Mouse (Mus musculus): ENCODE data around the gene Maml2. TPM values are rescaled to one million over a fixed set of nuclear protein-coding genes. Genes with fewer than 3 reads are reported as not detected.

The Maml2 gene
- polyA plus RNA-seq, 1 experiment from 2014 or later, result 11.4 TPM

GRCm38 (mm10) chr9:13429477-13430125 is 131.8 kb downstream of the Maml2 start:
- no peak for ATAC-seq (ENCODE audit: low FRiP score)
- Histone ChIP-seq H3K36me3 (ENCODE audit: control insufficient read depth, insufficient read depth, low read length) (no peaks in the 10 kb centered on the region), H3K27me3 (ENCODE audit: control insufficient read depth, insufficient read depth, low read length) (no peaks in the 10 kb centered on the region), H3K4me1 (replicated peaks; ENCODE audit: control insufficient read depth, insufficient read depth, low read length) (peaks cover 2% of the 10 kb centered on the region; the same call in 1 of the 2 replicates), H3K4me3 (ENCODE audit: low read depth, low read length) (no peak overlapping the region), H3K9ac (ENCODE audit: low read depth, low read length) (no peak overlapping the region), H3K27ac (ENCODE audit: low read depth, low read length) (no peak overlapping the region), H3K4me2 (replicated peaks; ENCODE audit: low read depth, low read length) (no peak overlapping the region), H3K9me3 (ENCODE audit: control insufficient read depth, low read length) (no peaks in the 10 kb centered on the region)
- 50% methylated on average over 2 of the region's 2 CpGs for WGBS
- peak; percentile 13 for DNase-seq (ENCODE audit: low spot score)

GRCm38 (mm10) chr9:13430302-13430701 is 132.5 kb downstream of the Maml2 start:
- Histone ChIP-seq H3K36me3 (ENCODE audit: control insufficient read depth, insufficient read depth, low read length) (no peaks in the 10 kb centered on the region), H3K9me3 (ENCODE audit: control insufficient read depth, low read length) (no peaks in the 10 kb centered on the region), H3K4me3 (ENCODE audit: low read depth, low read length) (no peak overlapping the region), H3K9ac (ENCODE audit: low read depth, low read length) (no peak overlapping the region), H3K4me1 (replicated peaks; ENCODE audit: control insufficient read depth, insufficient read depth, low read length) (no peaks in the 10 kb centered on the region), H3K27me3 (ENCODE audit: control insufficient read depth, insufficient read depth, low read length) (no peaks in the 10 kb centered on the region), H3K27ac (ENCODE audit: low read depth, low read length) (no peak overlapping the region), H3K4me2 (replicated peaks; ENCODE audit: low read depth, low read length) (no peak overlapping the region)
- DNase-seq (ENCODE audit: low spot score) (no peak), ATAC-seq (ENCODE audit: low FRiP score) (no peak)
- 80% methylated on average over 6 of the region's 6 CpGs for WGBS

GRCm38 (mm10) chr9:13430744-13431143 is 133.0 kb downstream of the Maml2 start:
- Histone ChIP-seq H3K4me3 (ENCODE audit: low read depth, low read length) (no peak overlapping the region), H3K9ac (ENCODE audit: low read depth, low read length) (no peak overlapping the region), H3K4me1 (replicated peaks; ENCODE audit: control insufficient read depth, insufficient read depth, low read length) (no peaks in the 10 kb centered on the region), H3K27ac (ENCODE audit: low read depth, low read length) (no peak overlapping the region), H3K27me3 (ENCODE audit: control insufficient read depth, insufficient read depth, low read length) (no peaks in the 10 kb centered on the region), H3K9me3 (ENCODE audit: control insufficient read depth, low read length) (no peaks in the 10 kb centered on the region), H3K36me3 (ENCODE audit: control insufficient read depth, insufficient read depth, low read length) (no peaks in the 10 kb centered on the region), H3K4me2 (replicated peaks; ENCODE audit: low read depth, low read length) (no peak overlapping the region)
- no peak for DNase-seq (ENCODE audit: low spot score)
- ATAC-seq (ENCODE audit: low FRiP score), result 0 out of 2 replicates have a peak, but pooled peaks have one; percentile 12

- Histone ChIP-seq H3K36me3 (ENCODE audit: control insufficient read depth, insufficient read depth, low read length) (no peaks in the 10 kb centered on the region), H3K4me3 (ENCODE audit: low read depth, low read length) (no peak overlapping the region), H3K27me3 (ENCODE audit: control insufficient read depth, insufficient read depth, low read length) (no peaks in the 10 kb centered on the region), H3K9me3 (ENCODE audit: control insufficient read depth, low read length) (no peaks in the 10 kb centered on the region), H3K4me2 (replicated peaks; ENCODE audit: low read depth, low read length) (no peak overlapping the region), H3K27ac (ENCODE audit: low read depth, low read length) (no peak overlapping the region), H3K9ac (ENCODE audit: low read depth, low read length) (no peak overlapping the region), H3K4me1 (replicated peaks; ENCODE audit: control insufficient read depth, insufficient read depth, low read length) (no peaks in the 10 kb centered on the region)
- DNase-seq (ENCODE audit: low spot score) (no peak), ATAC-seq (ENCODE audit: low FRiP score) (no peak)
- WGBS, result 89% methylated on average over 3 of the region's 3 CpGs
These were observed 133.9 kb downstream of the Maml2 start for GRCm38 (mm10) chr9:13431646-13432045.

- no peak overlapping the region for H3K4me2 ChIP-seq (replicated peaks; ENCODE audit: low read depth, low read length)
- no peak for DNase-seq (ENCODE audit: low spot score)
- H3K4me3 ChIP-seq (ENCODE audit: low read depth, low read length), result no peak overlapping the region
- H3K36me3 ChIP-seq (ENCODE audit: control insufficient read depth, insufficient read depth, low read length), result no peaks in the 10 kb centered on the region
- 90% methylated on average over 6 of the region's 6 CpGs for WGBS
- no peaks in the 10 kb centered on the region for H3K9me3 ChIP-seq (ENCODE audit: control insufficient read depth, low read length)
- H3K9ac ChIP-seq (ENCODE audit: low read depth, low read length), result no peak overlapping the region
- no peaks in the 10 kb centered on the region for H3K4me1 ChIP-seq (replicated peaks; ENCODE audit: control insufficient read depth, insufficient read depth, low read length)
- H3K27me3 ChIP-seq (ENCODE audit: control insufficient read depth, insufficient read depth, low read length), result no peaks in the 10 kb centered on the region
- H3K27ac ChIP-seq (ENCODE audit: low read depth, low read length), result no peak overlapping the region
- ATAC-seq (ENCODE audit: low FRiP score), result no peak
These were observed 135.8 kb downstream of the Maml2 start for GRCm38 (mm10) chr9:13433501-13434090.

- no peak overlapping the region for H3K4me3 ChIP-seq (ENCODE audit: low read depth, low read length)
- H3K27me3 ChIP-seq (ENCODE audit: control insufficient read depth, insufficient read depth, low read length), result no peaks in the 10 kb centered on the region
- ATAC-seq (ENCODE audit: low FRiP score) (no peak), DNase-seq (ENCODE audit: low spot score) (no peak)
- no peaks in the 10 kb centered on the region for H3K4me1 ChIP-seq (replicated peaks; ENCODE audit: control insufficient read depth, insufficient read depth, low read length)
- H3K9me3 ChIP-seq (ENCODE audit: control insufficient read depth, low read length), result no peaks in the 10 kb centered on the region
- H3K9ac ChIP-seq (ENCODE audit: low read depth, low read length), result no peak overlapping the region
- no peak overlapping the region for H3K27ac ChIP-seq (ENCODE audit: low read depth, low read length)
- WGBS, result 71% methylated on average over 6 of the region's 6 CpGs
- H3K36me3 ChIP-seq (ENCODE audit: control insufficient read depth, insufficient read depth, low read length), result no peaks in the 10 kb centered on the region
- no peak overlapping the region for H3K4me2 ChIP-seq (replicated peaks; ENCODE audit: low read depth, low read length)
These were observed 143.2 kb downstream of the Maml2 start for GRCm38 (mm10) chr9:13440911-13441310.

GRCm38 (mm10) chr9:13442012-13442735 is 144.4 kb downstream of the Maml2 start:
- ATAC-seq (ENCODE audit: low FRiP score), result no peak
- Histone ChIP-seq H3K4me2 (replicated peaks; ENCODE audit: low read depth, low read length) (no peak overlapping the region), H3K27ac (ENCODE audit: low read depth, low read length) (no peak overlapping the region), H3K9me3 (ENCODE audit: control insufficient read depth, low read length) (no peaks in the 10 kb centered on the region), H3K4me1 (replicated peaks; ENCODE audit: control insufficient read depth, insufficient read depth, low read length) (no peaks in the 10 kb centered on the region), H3K4me3 (ENCODE audit: low read depth, low read length) (no peak overlapping the region), H3K36me3 (ENCODE audit: control insufficient read depth, insufficient read depth, low read length) (no peaks in the 10 kb centered on the region), H3K27me3 (ENCODE audit: control insufficient read depth, insufficient read depth, low read length) (no peaks in the 10 kb centered on the region), H3K9ac (ENCODE audit: low read depth, low read length) (no peak overlapping the region)
- WGBS, result 88% methylated on average over 13 of the region's 13 CpGs
- no peak for DNase-seq (ENCODE audit: low spot score)

GRCm38 (mm10) chr9:13443484-13444211 is 145.9 kb downstream of the Maml2 start:
- H3K4me3 ChIP-seq (ENCODE audit: low read depth, low read length), result no peak overlapping the region
- DNase-seq (ENCODE audit: low spot score) (no peak), ATAC-seq (ENCODE audit: low FRiP score) (no peak)
- 56% methylated on average over 1 of the region's 1 CpGs for WGBS
- no peaks in the 10 kb centered on the region for H3K36me3 ChIP-seq (ENCODE audit: control insufficient read depth, insufficient read depth, low read length)
- no peaks in the 10 kb centered on the region for H3K9me3 ChIP-seq (ENCODE audit: control insufficient read depth, low read length)
- no peaks in the 10 kb centered on the region for H3K27me3 ChIP-seq (ENCODE audit: control insufficient read depth, insufficient read depth, low read length)
- no peaks in the 10 kb centered on the region for H3K4me1 ChIP-seq (replicated peaks; ENCODE audit: control insufficient read depth, insufficient read depth, low read length)
- H3K4me2 ChIP-seq (replicated peaks; ENCODE audit: low read depth, low read length), result no peak overlapping the region
- H3K9ac ChIP-seq (ENCODE audit: low read depth, low read length), result no peak overlapping the region
- H3K27ac ChIP-seq (ENCODE audit: low read depth, low read length), result no peak overlapping the region

All from hindbrain, embryonic 11.5 days (tissue).